Mouse (Mus musculus): ENCODE results near the gene Rbm8a2. TPM values are rescaled to one million over a fixed set of nuclear protein-coding genes. Genes with fewer than 3 reads are reported as not detected.
"Not testable (repeated sequence)": the region's sequence is repeated elsewhere in the genome, so short reads cannot be mapped to it uniquely, and the experiment has no call there.

The Rbm8a2 gene
- polyA plus RNA-seq (2014; fragmentation: Nextera tagmentation; extraction: Ambion mirVana) = 1.2 and 1.5 TPM in 2 replicates

- not testable (repeated sequence) for H3K9ac ChIP-seq (ENCODE audit: low read depth, low read length); H3K27ac ChIP-seq (ENCODE audit: low read depth, low read length); ATAC-seq (ENCODE audit: low FRiP score, low TSS enrichment); H3K4me3 ChIP-seq (ENCODE audit: low read length); H3K27me3 ChIP-seq (ENCODE audit: control insufficient read depth, insufficient read depth, low read length); H3K4me2 ChIP-seq (replicated peaks; ENCODE audit: low read depth, low read length); H3K9me3 ChIP-seq (ENCODE audit: control insufficient read depth, low read length); H3K36me3 ChIP-seq (ENCODE audit: control insufficient read depth, insufficient read depth, low read length); H3K4me1 ChIP-seq (ENCODE audit: control insufficient read depth, insufficient read depth, low read length)
- WGBS = 95% methylated on average over 7 of the region's 7 CpGs
Measured at GRCm38 (mm10) chr1:175979014-175979413, at the start of gene Rbm8a2. TSS of gene Rbm8a2 (minus strand) at chr1:175979114.

GRCm38 (mm10) chr1:176028397-176028796, 49.5 kb upstream of the Rbm8a2 start:
- Histone ChIP-seq H3K36me3 (ENCODE audit: control insufficient read depth, insufficient read depth, low read length) (no peaks in the 10 kb centered on the region), H3K4me1 (ENCODE audit: control insufficient read depth, insufficient read depth, low read length) (no peaks in the 10 kb centered on the region), H3K27ac (ENCODE audit: low read depth, low read length) (no peak overlapping the region), H3K4me2 (replicated peaks; ENCODE audit: low read depth, low read length) (no peak overlapping the region), H3K9ac (ENCODE audit: low read depth, low read length) (no peak overlapping the region), H3K4me3 (ENCODE audit: low read length) (no peak overlapping the region), H3K9me3 (ENCODE audit: control insufficient read depth, low read length) (no peaks in the 10 kb centered on the region), H3K27me3 (ENCODE audit: control insufficient read depth, insufficient read depth, low read length) (no peaks in the 10 kb centered on the region)
- ATAC-seq (ENCODE audit: low FRiP score, low TSS enrichment) = no peak
- WGBS = 74% methylated on average over 3 of the region's 3 CpGs

GRCm38 (mm10) chr1:176024501-176024900, 45.6 kb upstream of the Rbm8a2 start:
- Histone ChIP-seq H3K36me3 (ENCODE audit: control insufficient read depth, insufficient read depth, low read length) (no peaks in the 10 kb centered on the region), H3K27me3 (ENCODE audit: control insufficient read depth, insufficient read depth, low read length) (no peaks in the 10 kb centered on the region), H3K4me2 (replicated peaks; ENCODE audit: low read depth, low read length) (no peak overlapping the region), H3K4me1 (ENCODE audit: control insufficient read depth, insufficient read depth, low read length) (no peaks in the 10 kb centered on the region), H3K4me3 (ENCODE audit: low read length) (no peak overlapping the region), H3K9ac (ENCODE audit: low read depth, low read length) (no peak overlapping the region), H3K27ac (ENCODE audit: low read depth, low read length) (no peak overlapping the region), H3K9me3 (ENCODE audit: control insufficient read depth, low read length) (no peaks in the 10 kb centered on the region)
- no peak for ATAC-seq (ENCODE audit: low FRiP score, low TSS enrichment)
- WGBS = 69% methylated on average over 1 of the region's 1 CpGs

- Histone ChIP-seq H3K4me2 (replicated peaks; ENCODE audit: low read depth, low read length) (no peak overlapping the region), H3K36me3 (ENCODE audit: control insufficient read depth, insufficient read depth, low read length) (no peaks in the 10 kb centered on the region), H3K27me3 (ENCODE audit: control insufficient read depth, insufficient read depth, low read length) (no peaks in the 10 kb centered on the region), H3K4me1 (ENCODE audit: control insufficient read depth, insufficient read depth, low read length) (peaks cover 4% of the 10 kb centered on the region; the same call in 1 of the 2 replicates), H3K9me3 (ENCODE audit: control insufficient read depth, low read length) (no peaks in the 10 kb centered on the region), H3K27ac (ENCODE audit: low read depth, low read length) (no peak overlapping the region), H3K9ac (ENCODE audit: low read depth, low read length) (no peak overlapping the region), H3K4me3 (ENCODE audit: low read length) (no peak overlapping the region)
- 87% methylated on average over 3 of the region's 3 CpGs for whole genome bisulfite sequencing
- no peak for ATAC-seq (ENCODE audit: low FRiP score, low TSS enrichment)
Measured at GRCm38 (mm10) chr1:176018523-176018922, 39.6 kb upstream of the Rbm8a2 start.

- no peaks in the 10 kb centered on the region for H3K27me3 ChIP-seq (ENCODE audit: control insufficient read depth, insufficient read depth, low read length)
- WGBS = 30% methylated on average over 3 of the region's 3 CpGs
- H3K27ac ChIP-seq (ENCODE audit: low read depth, low read length) = no peak overlapping the region
- no peak overlapping the region for H3K4me2 ChIP-seq (replicated peaks; ENCODE audit: low read depth, low read length)
- no peak overlapping the region for H3K9ac ChIP-seq (ENCODE audit: low read depth, low read length)
- no peaks in the 10 kb centered on the region for H3K36me3 ChIP-seq (ENCODE audit: control insufficient read depth, insufficient read depth, low read length)
- ATAC-seq (ENCODE audit: low FRiP score, low TSS enrichment) = no peak
- no peaks in the 10 kb centered on the region for H3K9me3 ChIP-seq (ENCODE audit: control insufficient read depth, low read length)
- no peak overlapping the region for H3K4me3 ChIP-seq (ENCODE audit: low read length)
- H3K4me1 ChIP-seq (ENCODE audit: control insufficient read depth, insufficient read depth, low read length) = peaks cover 4% of the 10 kb centered on the region; the same call in 1 of the 2 replicates
Measured at GRCm38 (mm10) chr1:176016076-176016475, 37.2 kb upstream of the Rbm8a2 start.

GRCm38 (mm10) chr1:176013497-176014268, 34.8 kb upstream of the Rbm8a2 start:
- WGBS = 48% methylated on average over 3 of the region's 3 CpGs

GRCm38 (mm10) chr1:176011535-176011934, 32.6 kb upstream of the Rbm8a2 start:
- no peak overlapping the region for H3K27ac ChIP-seq (ENCODE audit: low read depth, low read length)
- no peak overlapping the region for H3K9ac ChIP-seq (ENCODE audit: low read depth, low read length)
- no peak for ATAC-seq (ENCODE audit: low FRiP score, low TSS enrichment)
- H3K27me3 ChIP-seq (ENCODE audit: control insufficient read depth, insufficient read depth, low read length) = no peaks in the 10 kb centered on the region
- H3K9me3 ChIP-seq (ENCODE audit: control insufficient read depth, low read length) = no peaks in the 10 kb centered on the region
- H3K36me3 ChIP-seq (ENCODE audit: control insufficient read depth, insufficient read depth, low read length) = no peaks in the 10 kb centered on the region
- no peak overlapping the region for H3K4me2 ChIP-seq (replicated peaks; ENCODE audit: low read depth, low read length)
- peaks cover 4% of the 10 kb centered on the region; the same call in 1 of the 2 replicates for H3K4me1 ChIP-seq (ENCODE audit: control insufficient read depth, insufficient read depth, low read length)
- H3K4me3 ChIP-seq (ENCODE audit: low read length) = no peak overlapping the region

More at GRCm38 (mm10) chr1:176013497-176014268, 34.8 kb upstream of the Rbm8a2 start:
- Histone ChIP-seq H3K27me3 (ENCODE audit: control insufficient read depth, insufficient read depth, low read length) (no peaks in the 10 kb centered on the region), H3K4me2 (replicated peaks; ENCODE audit: low read depth, low read length) (no peak overlapping the region), H3K36me3 (ENCODE audit: control insufficient read depth, insufficient read depth, low read length) (no peaks in the 10 kb centered on the region), H3K27ac (ENCODE audit: low read depth, low read length) (no peak overlapping the region), H3K4me3 (ENCODE audit: low read length) (no peak overlapping the region), H3K9ac (ENCODE audit: low read depth, low read length) (no peak overlapping the region), H3K9me3 (ENCODE audit: control insufficient read depth, low read length) (no peaks in the 10 kb centered on the region), H3K4me1 (ENCODE audit: control insufficient read depth, insufficient read depth, low read length) (peaks cover 4% of the 10 kb centered on the region; the same call in 1 of the 2 replicates)
- ATAC-seq (ENCODE audit: low FRiP score, low TSS enrichment) = no peak

GRCm38 (mm10) chr1:176011072-176011471, 32.2 kb upstream of the Rbm8a2 start:
- no peak overlapping the region for H3K4me2 ChIP-seq (replicated peaks; ENCODE audit: low read depth, low read length)
- no peak overlapping the region for H3K9ac ChIP-seq (ENCODE audit: low read depth, low read length)
- no peaks in the 10 kb centered on the region for H3K9me3 ChIP-seq (ENCODE audit: control insufficient read depth, low read length)
- H3K27ac ChIP-seq (ENCODE audit: low read depth, low read length) = no peak overlapping the region
- no peak for ATAC-seq (ENCODE audit: low FRiP score, low TSS enrichment)
- H3K36me3 ChIP-seq (ENCODE audit: control insufficient read depth, insufficient read depth, low read length) = no peaks in the 10 kb centered on the region
- H3K4me3 ChIP-seq (ENCODE audit: low read length) = no peak overlapping the region
- H3K27me3 ChIP-seq (ENCODE audit: control insufficient read depth, insufficient read depth, low read length) = no peaks in the 10 kb centered on the region
- H3K4me1 ChIP-seq (ENCODE audit: control insufficient read depth, insufficient read depth, low read length) = peaks cover 3% of the 10 kb centered on the region; the same call in 1 of the 2 replicates

GRCm38 (mm10) chr1:176008411-176008810, 29.5 kb upstream of the Rbm8a2 start:
- ATAC-seq (ENCODE audit: low FRiP score, low TSS enrichment) = no peak
- H3K4me2 ChIP-seq (replicated peaks; ENCODE audit: low read depth, low read length) = no peak overlapping the region
- H3K27me3 ChIP-seq (ENCODE audit: control insufficient read depth, insufficient read depth, low read length) = no peaks in the 10 kb centered on the region
- H3K4me3 ChIP-seq (ENCODE audit: low read length) = no peak overlapping the region
- H3K4me1 ChIP-seq (ENCODE audit: control insufficient read depth, insufficient read depth, low read length) = no peaks in the 10 kb centered on the region
- 87% methylated on average over 2 of the region's 2 CpGs for WGBS
- no peaks in the 10 kb centered on the region for H3K9me3 ChIP-seq (ENCODE audit: control insufficient read depth, low read length)
- no peaks in the 10 kb centered on the region for H3K36me3 ChIP-seq (ENCODE audit: control insufficient read depth, insufficient read depth, low read length)
- no peak overlapping the region for H3K27ac ChIP-seq (ENCODE audit: low read depth, low read length)
- no peak overlapping the region for H3K9ac ChIP-seq (ENCODE audit: low read depth, low read length)
